Mouse (Mus musculus): ENCODE results near the gene Ncoa5.

DNA sequence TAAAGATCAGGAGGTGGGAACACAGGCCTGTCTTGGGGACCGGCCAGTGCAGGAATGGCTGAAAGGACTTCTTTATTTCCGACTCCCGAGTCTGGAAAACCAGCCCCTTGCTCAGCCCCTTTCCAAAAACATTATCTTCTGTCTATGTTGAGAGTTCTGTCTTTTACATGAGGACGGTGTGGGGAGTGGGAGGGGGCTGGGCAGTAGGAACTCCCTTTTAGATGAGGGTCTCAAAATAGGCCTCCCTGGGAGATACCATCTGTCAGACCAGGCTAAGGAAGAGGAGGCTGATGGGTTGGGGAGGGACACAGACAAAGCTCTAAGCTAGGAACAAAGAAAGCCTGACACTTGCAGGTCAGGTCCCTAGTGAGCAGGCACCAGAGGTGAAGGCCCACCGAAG is 14.4 kb upstream of the Ncoa5 start:
- TF ChIP-seq CTCF (IDR thresholded peaks at IDR 0.05; ENCODE audit: extremely low read depth, insufficient read depth, low read length) (no peak), POLR2A (IDR thresholded peaks at IDR 0.05; ENCODE audit: extremely low read depth, insufficient read depth, low read length) (no peak)

Data from cortical plate, adult 2 months (tissue).